Mouse (Mus musculus) bone marrow macrophage, adult 2 months (primary cell): ENCODE data around the gene Atg7.

Experiments
- CTCF ChIP-seq: IDR thresholded peaks from 2 replicates; pipeline ENCODE4 v1.5.1; 2012; ENCODE audit warnings: low read depth, mild to moderate bottlenecking, low read length, moderate library complexity
- POLR2A ChIP-seq: IDR thresholded peaks from 2 replicates; pipeline ENCODE4 v1.6.1; 2012; ENCODE audit warnings: mild to moderate bottlenecking, low read depth, low read length, borderline replicate concordance

GRCm38 (mm10) chr6:114899652-114900051 lies 256.8 kb downstream of the Atg7 start:
- TF ChIP-seq CTCF (no peak), POLR2A (no peak)
